Mouse (Mus musculus) stomach, embryonic 15.5 days (tissue): ENCODE results near the gene Plpp3. TPM values are rescaled to one million over a fixed set of nuclear protein-coding genes. Genes with fewer than 3 reads are reported as not detected.

Source experiments
- ATAC-seq: fragments of 200-750 bp; cut with Nextera tagmentation; 2 replicates; pipeline ENCODE4 v1.8.0; 2017; ENCODE audit warnings: low read depth, moderate number of reproducible peaks, moderate TSS enrichment; ENCODE audit not compliant: insufficient read depth, low FRiP score
- H3K27ac ChIP-seq: fragments of 300-500 bp; sonication (generic); 2 replicates; pipeline ENCODE4 v1.5.1; 2015; ENCODE audit warnings: mild to moderate bottlenecking, inconsistent platforms
- H3K27me3 ChIP-seq: fragments of 300-500 bp; sonication (generic); replicated peaks from 2 replicates; pipeline ENCODE4 v1.6.1; 2015; ENCODE audit warnings: inconsistent platforms
- H3K36me3 ChIP-seq: fragments of 300-500 bp; sonication (generic); 2 replicates; pipeline ENCODE4 v1.6.1; 2015; ENCODE audit warnings: inconsistent platforms
- H3K4me1 ChIP-seq: fragments of 300-500 bp; sonication (generic); 2 replicates; pipeline ENCODE4 v1.6.1; 2015; ENCODE audit warnings: inconsistent platforms
- H3K4me2 ChIP-seq: fragments of 300-500 bp; sonication (generic); 2 replicates; pipeline ENCODE4 v1.6.1; 2015; ENCODE audit warnings: mild to moderate bottlenecking, inconsistent platforms
- H3K4me3 ChIP-seq: fragments of 300-500 bp; sonication (generic); replicated peaks from 2 replicates; pipeline ENCODE4 v1.5.1; 2015; ENCODE audit warnings: inconsistent platforms
- H3K9ac ChIP-seq: fragments of 300-500 bp; sonication (generic); 2 replicates; pipeline ENCODE4 v1.6.1; 2015; ENCODE audit warnings: inconsistent platforms
- H3K9me3 ChIP-seq: fragments of 300-500 bp; sonication (generic); 2 replicates; pipeline ENCODE4 v1.6.1; 2016; ENCODE audit warnings: inconsistent platforms
- WGBS: fragments of 180-500 bp; shearing (Covaris S2); methylation state at CpG from one replicate; pipeline ENCODE4 v1.1.7; 2015; 5-methylcytosine and 5-hydroxymethylcytosine counted together
- polyA plus RNA-seq: library from polyadenylated mRNA; unstranded; fragments of >200 nt; fragmentation: Nextera tagmentation; extraction: Ambion mirVana; gene quantifications from 2 replicates; pipeline ENCODE4 v1.2.1, GENCODE M21; 2015

Plpp3 gene
- polyA plus RNA-seq, 1 experiment from 2014 or later, result 62.9 TPM

DNA sequence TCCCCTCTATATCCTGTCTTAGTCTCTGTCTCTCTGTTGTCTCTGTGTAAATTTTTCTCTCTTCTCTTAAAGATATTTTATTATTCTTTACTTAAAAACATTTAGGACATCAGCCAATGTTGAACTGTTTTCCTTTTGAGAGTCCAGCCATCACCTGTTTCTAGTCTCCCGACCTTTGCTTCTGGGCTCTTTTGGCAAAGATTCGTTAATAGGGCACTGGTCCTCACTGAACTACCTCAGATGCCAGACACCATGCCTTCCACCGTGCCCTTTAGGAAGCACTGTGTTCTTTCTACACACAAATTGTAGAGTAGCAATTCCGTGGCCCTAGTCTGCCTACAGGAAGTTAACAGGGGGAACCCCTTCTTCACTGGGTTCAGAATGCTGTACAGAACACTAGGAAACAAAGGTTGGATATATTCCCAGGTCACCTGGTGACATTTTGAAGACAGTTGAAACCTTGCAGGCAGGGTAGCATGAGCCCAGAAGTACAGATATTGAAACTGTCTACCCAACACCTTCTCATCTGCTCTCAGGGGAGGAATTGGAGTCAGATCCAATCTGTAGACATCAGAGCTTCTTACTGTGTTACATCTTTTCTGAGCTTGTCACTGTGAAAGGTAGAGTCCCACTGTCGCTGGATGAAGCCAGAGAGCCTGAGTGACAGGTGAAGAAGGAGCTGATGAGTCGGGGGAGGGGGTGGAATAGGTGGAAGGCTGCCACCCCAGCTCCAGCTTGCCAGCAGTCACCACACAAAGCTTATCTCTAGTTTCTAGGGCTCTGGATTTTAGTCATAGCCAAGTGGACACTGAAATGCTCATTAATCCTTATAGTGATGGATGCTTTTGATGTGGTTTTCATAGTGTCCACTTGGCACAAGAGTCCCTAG, 96.5 kb downstream of the Plpp3 start:
- H3K9ac ChIP-seq, result no peak overlapping the region
- no peaks in the 10 kb centered on the region for H3K27me3 ChIP-seq
- no peak overlapping the region for H3K27ac ChIP-seq
- H3K4me1 ChIP-seq, result no peaks in the 10 kb centered on the region
- no peak for ATAC-seq
- H3K36me3 ChIP-seq, result no peaks in the 10 kb centered on the region
- 68% methylated on average over 6 of the region's 6 CpGs for WGBS
- no peak overlapping the region for H3K4me2 ChIP-seq
- no peaks in the 10 kb centered on the region for H3K9me3 ChIP-seq
- no peak overlapping the region for H3K4me3 ChIP-seq

DNA sequence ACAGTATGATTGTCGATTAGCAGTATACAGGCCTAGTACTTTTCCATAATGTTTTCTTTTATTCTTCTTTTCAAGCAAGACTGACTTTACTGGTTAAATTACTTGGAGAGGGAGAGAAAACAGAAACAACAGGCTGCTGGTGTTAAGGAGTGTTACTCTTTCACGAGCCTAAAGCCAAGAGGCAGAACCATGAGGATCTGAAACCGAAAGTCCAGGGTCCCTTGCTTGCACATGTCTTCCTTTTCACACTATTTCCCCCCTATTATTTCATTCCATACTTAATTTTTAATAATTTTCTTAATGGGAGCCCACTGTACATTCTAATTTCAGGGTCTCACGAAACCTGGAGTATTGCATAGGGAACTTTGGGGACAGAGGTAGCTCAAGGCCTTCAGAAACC, 97.2 kb downstream of the Plpp3 start:
- Histone ChIP-seq H3K9me3 (no peaks in the 10 kb centered on the region), H3K4me3 (no peak overlapping the region), H3K4me1 (no peaks in the 10 kb centered on the region), H3K36me3 (no peaks in the 10 kb centered on the region), H3K9ac (no peak overlapping the region), H3K4me2 (no peak overlapping the region), H3K27ac (no peak overlapping the region), H3K27me3 (no peaks in the 10 kb centered on the region)
- no peak for ATAC-seq
- WGBS, result 87% methylated on average over 4 of the region's 4 CpGs

DNA sequence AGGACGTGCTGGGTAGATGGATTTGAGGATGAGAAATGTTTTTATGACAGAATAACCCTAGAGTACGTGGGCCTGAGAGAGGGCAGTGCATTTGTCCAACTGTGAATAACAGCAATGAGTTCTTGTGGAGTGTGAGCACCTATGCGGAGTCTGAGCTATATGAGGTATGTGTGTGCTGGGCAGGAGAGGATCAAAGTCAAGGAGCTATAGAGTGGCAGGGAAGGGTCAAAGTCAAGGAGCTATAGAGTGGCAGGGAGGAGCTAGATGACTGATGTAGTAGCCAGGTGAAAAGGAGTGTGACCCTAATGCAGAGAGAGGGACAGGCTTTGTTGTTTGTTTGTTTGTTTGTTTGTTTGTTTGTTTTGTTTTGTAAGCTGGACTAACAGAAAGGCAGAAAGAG, 98.0 kb downstream of the Plpp3 start:
- H3K4me1 ChIP-seq, result no peaks in the 10 kb centered on the region
- H3K9ac ChIP-seq, result no peak overlapping the region
- WGBS, result 77% methylated on average over 3 of the region's 3 CpGs
- H3K4me3 ChIP-seq, result no peak overlapping the region
- no peak overlapping the region for H3K27ac ChIP-seq
- H3K4me2 ChIP-seq, result no peak overlapping the region
- ATAC-seq, result no peak
- H3K27me3 ChIP-seq, result no peaks in the 10 kb centered on the region
- no peaks in the 10 kb centered on the region for H3K36me3 ChIP-seq
- no peaks in the 10 kb centered on the region for H3K9me3 ChIP-seq

DNA sequence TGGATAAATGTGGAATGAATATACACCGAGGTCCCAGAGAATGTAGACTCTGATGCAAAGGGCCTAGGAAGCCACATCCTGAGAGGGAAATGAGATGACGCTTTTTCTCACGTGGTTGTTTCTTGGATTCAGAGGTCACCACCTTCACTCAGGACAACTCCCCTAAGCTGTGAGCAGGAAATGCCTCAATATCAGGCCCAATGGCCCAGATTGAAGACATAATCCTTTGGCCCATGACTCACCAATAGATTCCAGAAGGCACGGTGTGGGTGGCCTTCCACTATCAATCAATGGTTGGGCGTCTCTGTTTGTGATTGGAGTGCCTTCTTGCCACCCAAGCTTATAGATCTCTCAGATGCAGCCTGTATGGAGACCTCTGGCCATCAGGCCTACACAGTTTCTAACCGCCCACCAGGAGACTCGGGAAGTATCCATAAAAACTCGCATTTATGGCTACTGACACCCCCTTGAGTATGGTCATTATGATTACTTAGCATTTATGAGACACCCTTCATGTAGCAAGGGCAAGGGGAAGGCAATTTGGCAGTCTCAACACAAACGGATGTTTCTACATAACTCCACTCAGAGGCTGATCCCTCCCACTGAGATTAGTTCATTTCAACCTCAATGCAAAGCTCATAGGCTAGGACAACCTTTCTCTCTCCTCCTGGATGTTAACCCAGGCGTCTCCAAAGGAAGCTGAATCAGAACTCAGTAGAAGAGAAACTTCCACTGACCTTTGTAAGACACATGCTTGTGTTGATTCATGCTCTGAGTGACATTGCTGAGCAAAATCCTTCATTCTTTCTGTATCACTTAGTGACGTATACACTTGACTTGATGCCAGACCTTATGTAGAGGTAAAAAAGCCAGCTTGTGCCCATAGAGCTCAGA, 100.8 kb downstream of the Plpp3 start:
- Histone ChIP-seq H3K9ac (no peak overlapping the region), H3K4me1 (no peaks in the 10 kb centered on the region), H3K4me2 (no peak overlapping the region), H3K27me3 (no peaks in the 10 kb centered on the region), H3K4me3 (no peak overlapping the region), H3K9me3 (no peaks in the 10 kb centered on the region), H3K36me3 (no peaks in the 10 kb centered on the region), H3K27ac (no peak overlapping the region)
- ATAC-seq, result no peak
- WGBS, result 66% methylated on average over 11 of the region's 11 CpGs

DNA sequence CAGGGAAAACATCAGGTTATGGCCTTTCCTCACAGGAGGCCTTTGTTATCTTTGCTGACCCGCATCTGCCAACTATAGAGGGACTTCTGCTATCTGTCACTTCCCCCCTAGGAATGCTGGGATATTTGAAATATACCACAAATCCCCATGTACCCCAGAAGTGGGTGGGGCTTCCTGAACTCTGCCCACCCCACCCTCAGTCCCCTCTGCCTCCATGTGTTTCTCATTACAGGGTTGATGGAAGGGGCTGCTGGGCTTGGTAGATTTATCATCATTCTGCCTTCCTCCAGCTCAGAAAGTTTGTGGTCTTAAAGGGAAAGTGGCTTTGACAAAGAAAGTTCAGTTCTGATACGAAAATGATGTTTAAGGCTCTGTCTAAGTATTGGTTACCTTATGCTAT, 103.2 kb downstream of the Plpp3 start:
- no peaks in the 10 kb centered on the region for H3K9me3 ChIP-seq
- no peak overlapping the region for H3K27ac ChIP-seq
- 45% methylated on average over 2 of the region's 2 CpGs for WGBS
- 0 out of 2 replicates have a peak, but pooled peaks cover 3% of the 10 kb centered on the region for H3K27me3 ChIP-seq
- H3K4me2 ChIP-seq, result no peak overlapping the region
- ATAC-seq, result no peak
- no peak overlapping the region for H3K9ac ChIP-seq
- no peak overlapping the region for H3K4me3 ChIP-seq
- H3K36me3 ChIP-seq, result no peaks in the 10 kb centered on the region
- no peaks in the 10 kb centered on the region for H3K4me1 ChIP-seq

DNA sequence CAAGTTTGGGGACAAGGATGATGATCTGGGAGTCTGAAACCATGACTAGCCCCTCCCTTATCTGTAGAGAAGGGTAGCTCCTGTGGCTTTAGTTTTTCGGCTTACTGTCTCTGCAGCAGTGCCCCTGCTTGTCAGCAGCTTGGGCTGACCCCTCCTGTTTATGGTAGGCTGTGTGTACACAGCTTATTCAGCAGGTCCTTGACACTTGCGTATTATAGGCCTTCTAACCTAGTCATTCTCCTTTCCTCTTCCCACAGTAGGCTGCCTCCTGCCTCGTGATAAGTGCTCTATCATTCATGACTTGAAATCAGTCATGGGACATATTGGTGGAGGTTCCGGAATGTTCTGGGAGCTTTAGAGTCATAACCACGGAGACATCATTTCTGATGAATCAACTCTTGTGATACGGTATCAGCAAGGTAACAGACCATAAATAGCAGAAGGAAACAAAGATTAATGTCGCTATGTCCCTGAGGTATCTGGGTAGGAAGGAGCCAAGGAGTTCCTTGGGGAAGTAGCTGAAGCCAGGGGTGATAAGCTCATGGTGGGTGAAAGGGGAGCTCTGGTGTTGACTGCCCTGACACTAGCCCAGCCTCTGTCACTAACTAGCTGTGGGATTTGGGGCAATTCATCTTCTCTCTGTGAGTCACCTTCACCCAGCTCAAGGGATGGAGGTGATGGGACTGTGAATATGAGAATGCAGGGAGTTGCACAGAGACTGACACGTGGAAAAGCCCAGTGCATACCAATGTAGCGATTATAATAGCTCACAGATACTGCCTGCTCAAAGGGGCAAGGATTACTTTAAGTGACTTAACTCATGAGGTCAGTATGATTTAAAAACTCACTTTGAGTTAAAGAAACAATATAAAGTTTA, 104.0 kb downstream of the Plpp3 start:
- Histone ChIP-seq H3K4me2 (no peak overlapping the region), H3K9me3 (no peaks in the 10 kb centered on the region), H3K4me1 (no peaks in the 10 kb centered on the region), H3K27me3 (0 out of 2 replicates have a peak, but pooled peaks cover 3% of the 10 kb centered on the region), H3K36me3 (no peaks in the 10 kb centered on the region), H3K9ac (no peak overlapping the region), H3K27ac (no peak overlapping the region), H3K4me3 (no peak overlapping the region)
- ATAC-seq, result 0 out of 2 replicates have a peak, but pooled peaks have one; percentile 20
- 65% methylated on average over 9 of the region's 9 CpGs for WGBS

DNA sequence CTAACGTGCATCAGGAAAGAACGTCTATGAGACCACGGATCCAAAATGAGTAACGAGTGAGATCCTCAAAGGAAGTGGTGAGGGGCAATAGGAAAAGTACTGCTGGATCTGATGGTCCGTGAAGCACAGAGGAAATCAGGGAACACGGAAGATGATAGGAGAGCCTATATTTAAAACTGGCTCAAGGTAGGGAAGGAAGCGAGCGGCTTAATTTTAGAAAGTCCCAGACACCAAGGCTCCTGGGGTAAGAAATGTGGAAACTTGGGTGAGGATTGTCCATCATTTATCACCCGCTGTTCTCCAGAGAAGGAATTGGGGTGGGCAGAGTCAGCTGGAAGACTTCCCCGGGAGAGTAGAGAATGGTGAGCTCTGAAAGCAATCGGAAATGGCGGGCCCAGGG, 105.2 kb downstream of the Plpp3 start:
- H3K36me3 ChIP-seq, result no peaks in the 10 kb centered on the region
- no peak overlapping the region for H3K9ac ChIP-seq
- H3K4me3 ChIP-seq, result no peak overlapping the region
- no peaks in the 10 kb centered on the region for H3K4me1 ChIP-seq
- no peak for ATAC-seq
- H3K27ac ChIP-seq, result no peak overlapping the region
- no peaks in the 10 kb centered on the region for H3K9me3 ChIP-seq
- no peak overlapping the region for H3K4me2 ChIP-seq
- 78% methylated on average over 12 of the region's 12 CpGs for WGBS
- H3K27me3 ChIP-seq, result 0 out of 2 replicates have a peak, but pooled peaks cover 3% of the 10 kb centered on the region

DNA sequence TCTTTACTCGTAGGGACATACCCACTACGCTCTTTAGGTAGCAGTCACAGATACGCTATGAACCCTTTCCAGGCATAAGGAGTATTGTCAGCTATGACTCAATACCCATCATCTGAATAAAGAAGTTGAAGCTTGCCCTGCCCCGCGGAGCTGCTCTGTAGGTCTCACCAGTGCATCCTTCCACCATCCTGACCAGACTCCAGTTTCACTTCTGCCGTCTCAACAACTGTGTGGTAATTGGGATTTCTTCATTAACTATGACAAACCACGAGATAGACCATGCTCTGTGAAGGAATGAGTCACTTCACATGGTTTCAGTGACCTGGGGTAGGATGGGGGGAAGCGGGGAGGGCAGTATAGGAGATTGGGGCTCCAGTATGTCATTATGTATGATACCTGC, 106.5 kb downstream of the Plpp3 start:
- no peak for ATAC-seq
- WGBS, result 86% methylated on average over 8 of the region's 8 CpGs

DNA sequence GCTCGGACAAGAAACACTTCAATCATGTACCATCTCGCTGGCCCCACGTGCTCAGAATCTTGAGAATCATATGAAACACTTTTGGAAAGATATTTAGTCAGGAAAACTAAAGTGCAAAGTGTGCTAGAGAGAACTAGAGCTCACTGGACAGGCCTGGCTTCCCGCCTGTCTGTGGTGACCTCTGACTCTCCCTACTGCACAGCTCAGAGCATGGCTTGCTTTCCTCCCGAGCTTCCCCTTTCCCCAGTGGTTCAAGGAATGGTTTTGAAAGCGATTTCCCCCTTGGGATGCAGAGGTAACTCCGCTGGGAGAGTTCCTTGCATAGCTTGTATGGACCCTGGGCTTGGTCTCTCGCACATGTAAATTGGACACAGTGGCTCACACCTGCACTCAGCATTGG, 107.9 kb downstream of the Plpp3 start:
- Histone ChIP-seq H3K36me3 (no peaks in the 10 kb centered on the region), H3K27me3 (0 out of 2 replicates have a peak, but pooled peaks cover 3% of the 10 kb centered on the region), H3K4me2 (no peak overlapping the region), H3K4me1 (no peaks in the 10 kb centered on the region), H3K9ac (no peak overlapping the region), H3K4me3 (no peak overlapping the region), H3K27ac (no peak overlapping the region), H3K9me3 (no peaks in the 10 kb centered on the region)
- WGBS, result 79% methylated on average over 8 of the region's 8 CpGs
- ATAC-seq, result no peak

More for the DNA sequence above, 106.5 kb downstream of the Plpp3 start:
- H3K27me3 ChIP-seq, result 0 out of 2 replicates have a peak, but pooled peaks cover 3% of the 10 kb centered on the region
- H3K36me3 ChIP-seq, result no peaks in the 10 kb centered on the region
- no peak overlapping the region for H3K27ac ChIP-seq
- H3K9ac ChIP-seq, result no peak overlapping the region
- H3K4me2 ChIP-seq, result no peak overlapping the region
- no peaks in the 10 kb centered on the region for H3K9me3 ChIP-seq
- H3K4me1 ChIP-seq, result no peaks in the 10 kb centered on the region
- H3K4me3 ChIP-seq, result no peak overlapping the region

DNA sequence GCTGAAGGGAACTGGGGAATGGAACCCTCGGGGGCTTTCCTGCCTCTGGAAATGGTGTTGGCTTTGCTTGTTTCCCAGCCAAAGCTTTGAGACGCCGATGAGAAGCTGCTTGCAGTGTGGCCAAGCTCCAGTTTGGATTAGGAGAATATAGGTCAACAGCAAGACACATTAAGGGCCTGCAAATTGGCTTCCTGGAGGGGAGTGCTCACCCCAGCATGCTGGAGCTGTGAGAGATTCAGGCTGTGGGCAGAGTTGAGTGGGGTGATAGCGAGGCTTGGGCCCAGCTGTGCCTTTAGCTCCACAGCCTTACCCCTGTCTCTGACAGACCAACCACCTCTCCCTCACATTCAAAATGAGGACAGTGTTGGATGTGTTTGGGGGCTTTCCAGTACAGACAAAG, 108.5 kb downstream of the Plpp3 start:
- no peaks in the 10 kb centered on the region for H3K36me3 ChIP-seq
- 57% methylated on average over 4 of the region's 4 CpGs for WGBS
- no peak overlapping the region for H3K27ac ChIP-seq
- H3K4me3 ChIP-seq, result no peak overlapping the region
- ATAC-seq, result no peak
- no peaks in the 10 kb centered on the region for H3K9me3 ChIP-seq
- no peak overlapping the region for H3K4me2 ChIP-seq
- no peaks in the 10 kb centered on the region for H3K4me1 ChIP-seq
- H3K9ac ChIP-seq, result no peak overlapping the region
- H3K27me3 ChIP-seq, result 0 out of 2 replicates have a peak, but pooled peaks cover 3% of the 10 kb centered on the region

DNA sequence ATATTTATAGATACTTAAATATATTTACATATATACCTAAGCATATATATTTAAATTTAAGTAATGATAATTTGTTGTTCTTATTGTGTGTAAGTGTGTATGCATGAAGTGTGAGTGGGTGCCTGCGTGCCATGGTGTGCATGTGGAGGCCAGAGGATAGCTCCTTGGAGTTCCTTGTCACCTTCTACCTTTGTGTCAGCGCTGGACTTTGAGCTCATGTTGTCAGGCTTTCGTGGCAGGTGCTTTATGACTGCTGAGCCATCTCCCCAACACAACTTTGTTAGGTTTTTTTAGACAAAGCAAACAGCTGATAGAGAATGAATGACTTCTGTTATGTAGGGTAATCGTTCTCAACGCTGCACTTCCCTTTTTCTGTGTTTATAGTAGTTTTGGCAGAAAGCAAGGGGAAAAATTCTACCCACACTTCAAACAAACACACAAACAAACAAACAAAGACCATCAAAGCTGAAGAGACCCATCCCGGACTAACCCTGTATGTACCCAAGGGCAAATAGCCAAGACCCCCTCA, 111.1 kb downstream of the Plpp3 start:
- H3K36me3 ChIP-seq, result no peaks in the 10 kb centered on the region
- WGBS, result 70% methylated on average over 6 of the region's 6 CpGs
- H3K9me3 ChIP-seq, result no peaks in the 10 kb centered on the region
- H3K27me3 ChIP-seq, result 0 out of 2 replicates have a peak, but pooled peaks cover 3% of the 10 kb centered on the region
- H3K27ac ChIP-seq, result no peak overlapping the region
- H3K4me3 ChIP-seq, result no peak overlapping the region
- no peak for ATAC-seq
- H3K9ac ChIP-seq, result no peak overlapping the region
- H3K4me2 ChIP-seq, result no peak overlapping the region
- no peaks in the 10 kb centered on the region for H3K4me1 ChIP-seq
